Mouse (Mus musculus) kidney, adult 18-20 months (tissue): ENCODE data around the gene Cpm.
A peak's percentile ranks its signal among the peaks of the same experiment; 100 is the strongest.

Experiments
- DNase-seq: peaks from one replicate; pipeline ENCODE4 v3.0.0; 2021

Gene Cpm

DNA sequence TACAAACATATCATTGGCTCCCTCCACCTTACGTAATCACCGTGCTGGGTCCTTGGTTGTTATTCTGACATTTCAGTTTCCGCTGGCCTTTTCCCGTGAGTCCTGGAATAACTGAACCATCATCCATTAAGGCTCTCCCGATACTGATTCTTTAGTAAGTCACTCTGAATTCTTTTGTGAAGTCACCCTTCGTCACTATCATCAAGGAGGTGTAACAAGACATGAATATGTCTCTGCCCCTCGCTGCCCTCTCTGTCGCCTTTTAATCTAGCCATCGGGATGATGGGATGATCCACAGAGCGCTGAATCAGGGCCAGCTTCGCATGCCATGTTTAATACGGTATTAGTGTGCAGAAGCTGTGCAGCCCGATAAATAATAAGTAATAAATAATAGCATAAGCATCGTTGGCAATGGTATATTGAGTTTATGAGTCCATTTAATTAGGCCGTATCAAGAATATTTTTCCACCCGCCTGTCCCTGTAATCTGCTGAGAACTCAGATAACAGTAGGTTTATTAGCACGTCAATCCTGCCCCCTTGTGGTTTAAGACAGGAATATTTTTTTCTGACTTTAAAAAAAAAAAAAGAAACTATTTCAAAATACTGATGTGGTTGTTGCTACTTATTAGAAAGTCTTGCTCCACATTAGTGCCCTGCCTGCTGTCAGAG, 47.5 kb downstream of the Cpm start:
- DNase-seq: peak; percentile 36

GRCm38 (mm10) chr10:117677494-117678236, 48.4 kb downstream of the Cpm start:
- DNase-seq: no peak

DNA sequence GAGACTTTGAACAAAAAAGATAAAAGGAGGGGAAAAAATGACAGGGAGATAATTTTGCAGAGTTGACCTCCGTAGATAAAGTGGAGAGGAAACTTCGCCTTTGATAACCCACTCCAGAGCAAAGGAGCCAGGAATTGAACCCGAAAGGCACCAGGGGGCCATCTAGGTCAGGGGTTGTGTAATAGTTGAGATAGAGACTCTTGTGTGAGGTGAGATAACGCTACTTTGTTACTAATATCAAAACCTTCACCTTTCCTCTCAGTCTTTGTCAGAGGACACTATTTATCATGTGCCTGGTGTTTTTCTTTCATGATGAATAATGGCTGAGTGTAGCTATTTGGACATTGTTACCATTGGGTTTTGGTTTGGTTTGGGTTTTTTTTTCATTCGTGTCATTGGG, 49.1 kb downstream of the Cpm start:
- no peak for DNase-seq

- no peak for DNase-seq
Measured at GRCm38 (mm10) chr10:117679029-117679686, 49.9 kb downstream of the Cpm start.

GRCm38 (mm10) chr10:117679963-117680473, 50.7 kb downstream of the Cpm start:
- DNase-seq: no peak

DNA sequence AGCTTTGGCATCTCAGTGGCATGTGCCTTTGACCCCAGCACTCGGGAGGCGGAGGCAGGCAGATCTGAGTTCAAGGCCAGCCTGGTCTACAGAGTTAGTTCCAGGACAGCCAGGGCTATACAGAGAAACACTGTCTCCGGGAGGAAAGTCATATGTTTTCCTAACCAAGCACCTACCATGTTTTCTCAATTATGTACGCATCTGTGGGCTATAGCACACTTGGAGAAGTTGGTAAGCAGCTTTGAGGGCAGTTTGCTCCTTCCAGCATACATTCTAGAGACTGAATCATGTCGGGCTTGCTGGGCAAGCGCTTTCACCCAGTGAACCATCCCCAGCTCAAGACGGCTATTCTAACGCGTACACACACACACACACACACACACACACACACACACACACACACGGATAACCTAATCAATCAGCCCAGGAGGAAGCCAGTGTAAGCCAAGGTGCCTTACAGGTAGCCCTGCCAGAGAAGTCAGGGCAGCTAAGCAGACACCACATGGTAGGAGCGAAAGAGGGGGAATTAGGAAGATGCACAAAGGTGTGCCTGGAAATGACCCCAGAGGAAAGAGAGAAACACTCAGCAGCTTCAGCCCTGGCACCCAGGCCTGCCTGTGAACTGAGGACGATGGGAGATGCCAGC, 51.7 kb downstream of the Cpm start:
- DNase-seq: no peak

GRCm38 (mm10) chr10:117681543-117681942, 52.2 kb downstream of the Cpm start:
- no peak for DNase-seq

- DNase-seq: peak; percentile 63
Measured at GRCm38 (mm10) chr10:117681999-117682857, 52.9 kb downstream of the Cpm start.

GRCm38 (mm10) chr10:117682858-117683733, 53.8 kb downstream of the Cpm start:
- DNase-seq: no peak

GRCm38 (mm10) chr10:117683734-117684037, 54.4 kb downstream of the Cpm start:
- no peak for DNase-seq

DNA sequence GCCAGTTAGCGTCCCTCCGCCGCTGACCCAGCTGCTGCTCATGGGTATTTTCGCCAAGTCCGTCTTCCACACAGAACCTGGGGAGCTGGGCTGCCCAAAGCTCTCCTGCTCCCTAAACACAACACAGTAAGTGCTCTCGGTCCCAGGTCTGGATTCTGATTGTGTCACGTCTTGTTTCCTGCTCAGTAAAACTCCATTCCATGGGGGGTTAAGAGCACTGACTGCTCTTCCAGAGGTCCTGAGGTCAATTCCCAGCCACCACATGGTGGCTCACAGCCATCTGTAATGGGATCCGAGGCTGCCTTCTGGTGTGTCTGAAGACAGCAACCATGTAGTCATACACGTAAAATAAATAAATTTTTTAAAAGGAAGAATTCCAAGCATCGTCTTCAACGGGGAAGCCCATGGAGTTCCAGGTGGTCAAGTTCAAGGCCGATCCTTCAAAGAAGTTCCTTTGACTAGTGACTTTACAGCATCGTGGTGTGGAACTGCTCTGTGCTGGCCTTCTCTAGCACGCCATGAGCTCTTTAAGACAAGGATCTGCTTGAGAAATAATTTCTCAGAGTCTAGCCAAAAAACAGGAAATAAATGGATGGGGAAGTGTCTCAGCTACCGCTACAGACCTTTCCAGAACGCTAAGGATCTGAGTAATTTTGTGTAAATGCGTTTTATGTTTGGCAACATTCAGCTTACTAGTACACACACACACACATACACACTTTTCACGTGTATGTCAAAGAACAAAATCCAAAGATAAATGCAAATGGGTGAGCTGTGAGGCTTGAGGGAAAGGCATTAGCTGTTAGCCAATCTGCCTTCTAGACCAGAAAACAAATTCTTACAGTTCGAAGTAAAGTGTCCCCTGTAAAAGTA, 55.2 kb downstream of the Cpm start:
- no peak for DNase-seq

DNA sequence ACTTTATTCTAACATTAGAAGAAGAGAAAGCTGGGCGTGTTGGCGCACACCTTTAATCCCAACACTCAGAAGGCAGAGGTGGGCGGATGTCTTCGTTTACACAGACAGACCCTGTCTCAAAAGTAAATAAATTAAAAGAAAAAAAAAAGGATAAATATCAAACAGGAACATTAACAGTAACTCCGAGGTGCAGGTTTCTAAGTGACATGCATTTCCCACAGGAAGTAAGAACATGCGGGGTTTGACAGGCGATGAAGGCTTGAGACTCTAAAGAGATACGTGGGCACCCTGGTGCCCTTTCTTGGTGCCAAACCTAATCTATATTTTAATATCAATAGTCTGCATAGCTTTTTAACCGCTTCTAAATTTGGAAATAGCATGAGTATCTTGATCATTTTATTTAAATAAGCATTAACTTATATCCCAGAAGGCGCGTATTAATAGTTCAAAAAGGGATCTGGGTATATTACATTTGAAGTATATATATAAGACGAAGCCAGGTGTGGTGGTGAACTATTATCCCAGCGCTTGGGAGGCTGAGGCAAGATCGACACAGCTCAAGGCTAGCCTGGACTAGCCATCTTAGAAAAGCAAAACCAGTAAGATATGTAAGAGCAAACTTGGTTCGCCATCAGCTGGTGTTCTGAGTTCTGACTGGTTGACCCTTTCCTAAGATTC, 56.0 kb downstream of the Cpm start:
- no peak for DNase-seq

DNA sequence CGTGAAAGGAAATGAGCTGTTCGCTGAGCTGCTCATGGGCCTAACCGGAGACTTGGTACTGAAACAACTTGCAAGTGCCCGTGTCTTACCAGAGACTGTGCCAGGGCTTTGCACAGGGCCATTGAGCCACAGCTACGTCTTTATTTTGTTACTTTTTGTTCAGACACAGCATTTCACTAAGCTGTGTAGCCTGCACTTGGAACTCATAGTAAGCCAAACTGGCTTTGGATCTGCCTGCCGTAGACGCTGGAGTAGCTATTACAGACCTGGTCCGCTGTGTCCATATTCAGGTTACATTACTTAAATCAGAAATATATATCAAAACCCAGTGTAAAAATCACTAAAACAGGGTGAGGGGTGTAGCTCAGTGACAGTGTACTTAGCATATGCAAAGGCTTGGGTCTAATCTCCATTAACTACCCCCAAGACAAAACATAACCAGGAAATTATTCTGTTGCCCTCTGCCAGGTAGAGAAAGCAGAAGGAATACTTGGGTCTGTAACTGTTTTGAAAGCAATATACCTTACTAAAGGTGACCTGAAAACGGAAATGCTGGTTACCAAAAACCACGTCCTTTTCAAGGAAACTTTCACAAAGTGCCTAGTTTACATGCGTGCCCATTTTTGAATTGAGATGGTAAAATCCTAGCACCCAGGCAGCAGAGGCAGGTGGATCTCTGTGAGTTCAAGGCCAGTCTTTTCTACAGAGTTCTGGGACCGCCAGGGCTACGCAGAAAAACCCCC, 56.7 kb downstream of the Cpm start:
- no peak for DNase-seq

GRCm38 (mm10) chr10:117687018-117687417, 57.7 kb downstream of the Cpm start:
- DNase-seq: no peak

DNA sequence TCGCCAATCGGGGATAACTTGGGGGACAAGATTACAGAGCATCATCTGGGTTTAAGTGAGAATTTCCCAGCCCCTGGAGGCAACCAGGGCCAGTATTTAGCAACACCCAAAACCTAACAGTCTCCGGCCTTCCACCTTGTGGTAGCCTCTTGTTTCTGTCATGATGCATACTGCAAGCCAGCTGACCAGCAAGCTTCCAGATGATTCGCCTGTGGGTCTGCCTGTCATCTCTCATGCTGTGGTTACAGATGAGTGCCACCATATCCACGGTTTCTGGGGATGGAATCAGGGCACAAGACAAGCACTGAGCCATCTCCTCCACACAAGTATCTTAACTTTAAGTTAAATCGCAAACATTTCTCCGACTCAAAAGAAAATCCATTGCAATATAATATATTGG, 58.3 kb downstream of the Cpm start:
- DNase-seq: no peak

DNA sequence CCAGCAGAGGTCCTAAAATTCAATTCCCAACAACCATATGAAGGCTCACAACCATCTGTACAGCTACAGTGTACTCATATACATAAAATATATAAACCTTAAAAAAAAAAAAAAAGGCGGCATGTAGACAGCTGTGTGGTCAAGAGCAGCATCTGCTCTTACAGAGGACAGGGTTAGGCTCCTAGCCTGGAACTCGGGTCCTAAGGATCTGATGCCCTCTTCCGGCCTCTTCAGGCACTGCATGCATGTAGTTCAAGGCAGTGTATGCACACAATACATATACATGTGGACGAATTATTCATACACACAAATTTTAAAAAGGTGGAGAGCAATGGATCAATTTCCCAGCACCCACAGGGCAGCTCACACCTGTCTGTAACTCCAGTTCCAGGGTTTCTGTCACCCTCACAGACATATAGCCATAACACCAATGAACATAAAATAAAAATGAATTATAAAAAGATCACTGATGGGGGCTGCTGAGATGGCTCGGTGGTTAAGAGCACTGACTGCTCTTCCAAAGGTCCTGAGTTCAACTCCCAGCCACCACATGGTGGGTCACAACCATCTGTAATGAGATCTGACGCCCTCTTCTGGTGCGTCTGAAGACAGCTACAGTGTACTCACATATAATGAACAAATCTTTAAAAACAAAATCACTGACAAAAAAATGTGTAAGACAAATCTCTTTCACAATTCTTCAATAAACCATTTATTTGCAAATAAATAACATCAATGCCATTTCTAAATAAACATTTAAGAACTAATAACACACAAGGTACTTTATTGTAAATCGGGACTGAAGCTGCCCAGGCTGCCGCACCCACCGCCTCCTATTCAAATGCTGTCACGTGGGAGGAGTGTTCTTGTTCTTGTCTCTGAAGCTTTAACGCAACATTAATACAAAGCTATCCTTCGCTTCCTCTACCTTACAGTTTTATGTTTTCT, 59.2 kb downstream of the Cpm start:
- DNase-seq: peak; percentile 43

- no peak for DNase-seq
Measured at GRCm38 (mm10) chr10:117689297-117690100, 60.2 kb downstream of the Cpm start.
